Mouse (Mus musculus): ENCODE data around the gene Map2k1. TPM values are rescaled to one million over a fixed set of nuclear protein-coding genes. Genes with fewer than 3 reads are reported as not detected.

Gene Map2k1
- polyA plus RNA-seq, 1 experiment from 2014 or later, result 78.2 TPM

GRCm38 (mm10) chr9:64234768-64235435 is 18.5 kb downstream of the Map2k1 start, which contains the start of gene Uchl4:
Gene Uchl4 (plus strand): TSS chr9:64235201.
- Histone ChIP-seq H3K27me3 (ENCODE audit: control insufficient read depth, insufficient read depth, low read length) (no peaks in the 10 kb centered on the region), H3K9me3 (ENCODE audit: control insufficient read depth, low read length) (no peaks in the 10 kb centered on the region), H3K9ac (ENCODE audit: low read length) (no peak within 1 kb of the TSS), H3K27ac (ENCODE audit: low read depth, low read length) (no peak within 1 kb of the TSS), H3K4me1 (ENCODE audit: control insufficient read depth, insufficient read depth, low read length) (no peaks in the 10 kb centered on the region), H3K4me2 (no peak within 1 kb of the TSS), H3K36me3 (ENCODE audit: control insufficient read depth, insufficient read depth, low read length) (0 out of 2 replicates have a peak, but pooled peaks cover 2% of the 10 kb centered on the region), H3K4me3 (ENCODE audit: low read depth, low read length) (no peak within 1 kb of the TSS)
- no peak for ATAC-seq (ENCODE audit: low FRiP score)
- 96% methylated on average over 8 of the region's 8 CpGs for WGBS
- DNase-seq (ENCODE audit: low spot score, missing footprints), result peak; percentile 69

- WGBS, result 69% methylated on average over 5 of the region's 5 CpGs
- H3K27ac ChIP-seq (ENCODE audit: low read depth, low read length), result no peak overlapping the region
- no peak overlapping the region for H3K4me3 ChIP-seq (ENCODE audit: low read depth, low read length)
- H3K9ac ChIP-seq (ENCODE audit: low read length), result no peak overlapping the region
- ATAC-seq (ENCODE audit: low FRiP score), result no peak
- peak; percentile 72 for DNase-seq (ENCODE audit: low spot score, missing footprints)
- H3K27me3 ChIP-seq (ENCODE audit: control insufficient read depth, insufficient read depth, low read length), result no peaks in the 10 kb centered on the region
- H3K4me2 ChIP-seq, result no peak overlapping the region
- no peaks in the 10 kb centered on the region for H3K9me3 ChIP-seq (ENCODE audit: control insufficient read depth, low read length)
- no peaks in the 10 kb centered on the region for H3K4me1 ChIP-seq (ENCODE audit: control insufficient read depth, insufficient read depth, low read length)
- H3K36me3 ChIP-seq (ENCODE audit: control insufficient read depth, insufficient read depth, low read length), result 0 out of 2 replicates have a peak, but pooled peaks cover 2% of the 10 kb centered on the region
Observed at GRCm38 (mm10) chr9:64233656-64234055, 19.8 kb downstream of the Map2k1 start.

GRCm38 (mm10) chr9:64232257-64232957 is 21.0 kb downstream of the Map2k1 start:
- Histone ChIP-seq H3K4me1 (ENCODE audit: control insufficient read depth, insufficient read depth, low read length) (no peaks in the 10 kb centered on the region), H3K9ac (ENCODE audit: low read length) (no peak overlapping the region), H3K36me3 (ENCODE audit: control insufficient read depth, insufficient read depth, low read length) (0 out of 2 replicates have a peak, but pooled peaks cover 2% of the 10 kb centered on the region), H3K9me3 (ENCODE audit: control insufficient read depth, low read length) (no peaks in the 10 kb centered on the region), H3K27me3 (ENCODE audit: control insufficient read depth, insufficient read depth, low read length) (no peaks in the 10 kb centered on the region), H3K4me3 (ENCODE audit: low read depth, low read length) (no peak overlapping the region), H3K27ac (ENCODE audit: low read depth, low read length) (no peak overlapping the region), H3K4me2 (no peak overlapping the region)
- ATAC-seq (ENCODE audit: low FRiP score), result no peak
- WGBS, result 86% methylated on average over 9 of the region's 9 CpGs
- DNase-seq (ENCODE audit: low spot score, missing footprints), result peak; percentile 62

GRCm38 (mm10) chr9:64231674-64232073 is 21.8 kb downstream of the Map2k1 start:
- H3K4me3 ChIP-seq (ENCODE audit: low read depth, low read length), result no peak overlapping the region
- H3K9me3 ChIP-seq (ENCODE audit: control insufficient read depth, low read length), result no peaks in the 10 kb centered on the region
- WGBS, result 88% methylated on average over 3 of the region's 3 CpGs
- no peak overlapping the region for H3K4me2 ChIP-seq
- 0 out of 2 replicates have a peak, but pooled peaks cover 2% of the 10 kb centered on the region for H3K36me3 ChIP-seq (ENCODE audit: control insufficient read depth, insufficient read depth, low read length)
- H3K27ac ChIP-seq (ENCODE audit: low read depth, low read length), result no peak overlapping the region
- ATAC-seq (ENCODE audit: low FRiP score) (no peak), DNase-seq (ENCODE audit: low spot score, missing footprints) (peak; percentile 12)
- H3K9ac ChIP-seq (ENCODE audit: low read length), result no peak overlapping the region
- H3K27me3 ChIP-seq (ENCODE audit: control insufficient read depth, insufficient read depth, low read length), result no peaks in the 10 kb centered on the region
- no peaks in the 10 kb centered on the region for H3K4me1 ChIP-seq (ENCODE audit: control insufficient read depth, insufficient read depth, low read length)

GRCm38 (mm10) chr9:64231171-64231570 is 22.3 kb downstream of the Map2k1 start:
- ATAC-seq (ENCODE audit: low FRiP score), result no peak
- no peaks in the 10 kb centered on the region for H3K4me1 ChIP-seq (ENCODE audit: control insufficient read depth, insufficient read depth, low read length)
- DNase-seq (ENCODE audit: low spot score, missing footprints), result peak; percentile 76
- H3K36me3 ChIP-seq (ENCODE audit: control insufficient read depth, insufficient read depth, low read length), result 0 out of 2 replicates have a peak, but pooled peaks cover 2% of the 10 kb centered on the region
- H3K27ac ChIP-seq (ENCODE audit: low read depth, low read length), result no peak overlapping the region
- H3K9me3 ChIP-seq (ENCODE audit: control insufficient read depth, low read length), result no peaks in the 10 kb centered on the region
- H3K9ac ChIP-seq (ENCODE audit: low read length), result no peak overlapping the region
- H3K4me2 ChIP-seq, result no peak overlapping the region
- no peak overlapping the region for H3K4me3 ChIP-seq (ENCODE audit: low read depth, low read length)
- H3K27me3 ChIP-seq (ENCODE audit: control insufficient read depth, insufficient read depth, low read length), result no peaks in the 10 kb centered on the region
- 82% methylated on average over 5 of the region's 5 CpGs for WGBS

GRCm38 (mm10) chr9:64228972-64229371 is 24.5 kb downstream of the Map2k1 start:
- Histone ChIP-seq H3K4me1 (ENCODE audit: control insufficient read depth, insufficient read depth, low read length) (no peaks in the 10 kb centered on the region), H3K9ac (ENCODE audit: low read length) (peak overlapping the region; percentile 20; the same call in 1 of the 2 replicates), H3K36me3 (ENCODE audit: control insufficient read depth, insufficient read depth, low read length) (no peaks in the 10 kb centered on the region), H3K9me3 (ENCODE audit: control insufficient read depth, low read length) (no peaks in the 10 kb centered on the region), H3K27ac (ENCODE audit: low read depth, low read length) (no peak overlapping the region), H3K4me2 (no peak overlapping the region), H3K4me3 (ENCODE audit: low read depth, low read length) (no peak overlapping the region), H3K27me3 (ENCODE audit: control insufficient read depth, insufficient read depth, low read length) (no peaks in the 10 kb centered on the region)
- ATAC-seq (ENCODE audit: low FRiP score), result no peak
- no peak for DNase-seq (ENCODE audit: low spot score, missing footprints)

- no peaks in the 10 kb centered on the region for H3K36me3 ChIP-seq (ENCODE audit: control insufficient read depth, insufficient read depth, low read length)
- H3K4me3 ChIP-seq (ENCODE audit: low read depth, low read length), result no peak overlapping the region
- H3K27me3 ChIP-seq (ENCODE audit: control insufficient read depth, insufficient read depth, low read length), result no peaks in the 10 kb centered on the region
- H3K9ac ChIP-seq (ENCODE audit: low read length), result no peak overlapping the region
- H3K9me3 ChIP-seq (ENCODE audit: control insufficient read depth, low read length), result no peaks in the 10 kb centered on the region
- 90% methylated on average over 12 of the region's 12 CpGs for WGBS
- no peak overlapping the region for H3K4me2 ChIP-seq
- H3K27ac ChIP-seq (ENCODE audit: low read depth, low read length), result no peak overlapping the region
- no peaks in the 10 kb centered on the region for H3K4me1 ChIP-seq (ENCODE audit: control insufficient read depth, insufficient read depth, low read length)
- DNase-seq (ENCODE audit: low spot score, missing footprints), result no peak
- ATAC-seq (ENCODE audit: low FRiP score), result no peak
Observed at GRCm38 (mm10) chr9:64227736-64228135, 25.7 kb downstream of the Map2k1 start.

- Histone ChIP-seq H3K36me3 (ENCODE audit: control insufficient read depth, insufficient read depth, low read length) (no peaks in the 10 kb centered on the region), H3K4me2 (no peak overlapping the region), H3K27me3 (ENCODE audit: control insufficient read depth, insufficient read depth, low read length) (no peaks in the 10 kb centered on the region), H3K27ac (ENCODE audit: low read depth, low read length) (no peak overlapping the region), H3K9me3 (ENCODE audit: control insufficient read depth, low read length) (no peaks in the 10 kb centered on the region), H3K4me1 (ENCODE audit: control insufficient read depth, insufficient read depth, low read length) (no peaks in the 10 kb centered on the region), H3K4me3 (ENCODE audit: low read depth, low read length) (no peak overlapping the region), H3K9ac (ENCODE audit: low read length) (no peak overlapping the region)
- ATAC-seq (ENCODE audit: low FRiP score) (no peak), DNase-seq (ENCODE audit: low spot score, missing footprints) (peak; percentile 49)
Observed at GRCm38 (mm10) chr9:64225805-64226204, 27.6 kb downstream of the Map2k1 start.

- no peak overlapping the region for H3K4me3 ChIP-seq (ENCODE audit: low read depth, low read length)
- no peaks in the 10 kb centered on the region for H3K27me3 ChIP-seq (ENCODE audit: control insufficient read depth, insufficient read depth, low read length)
- 0 out of 2 replicates have a peak, but pooled peaks cover 2% of the 10 kb centered on the region for H3K4me1 ChIP-seq (ENCODE audit: control insufficient read depth, insufficient read depth, low read length)
- H3K9ac ChIP-seq (ENCODE audit: low read length), result no peak overlapping the region
- no peak for ATAC-seq (ENCODE audit: low FRiP score)
- H3K4me2 ChIP-seq, result no peak overlapping the region
- H3K27ac ChIP-seq (ENCODE audit: low read depth, low read length), result no peak overlapping the region
- 78% methylated on average over 2 of the region's 2 CpGs for WGBS
- H3K9me3 ChIP-seq (ENCODE audit: control insufficient read depth, low read length), result no peaks in the 10 kb centered on the region
- H3K36me3 ChIP-seq (ENCODE audit: control insufficient read depth, insufficient read depth, low read length), result no peaks in the 10 kb centered on the region
- peak; percentile 45 for DNase-seq (ENCODE audit: low spot score, missing footprints)
Observed at GRCm38 (mm10) chr9:64222098-64222497, 31.3 kb downstream of the Map2k1 start.
